Mouse (Mus musculus) ES-E14 (cell line): ENCODE results near the gene Sec61a1. TPM values are rescaled to one million over a fixed set of nuclear protein-coding genes. Genes with fewer than 3 reads are reported as not detected.

Experiments used
- DNase-seq: peaks from one replicate; pipeline ENCODE4 v3.0.0-alpha.2; 2013; ENCODE audit warnings: low read depth, low spot score
- H3K27ac ChIP-seq: 2 replicates; pipeline ENCODE4 v1.5.1; 2012; ENCODE audit warnings: low read depth, mild to moderate bottlenecking, low read length, moderate library complexity, mixed read lengths; ENCODE audit not compliant: poor library complexity, insufficient read depth, severe bottlenecking
- H3K36me3 ChIP-seq: 2 replicates; pipeline ENCODE4 v1.6.1; 2012; ENCODE audit warnings: mild to moderate bottlenecking, low read length, moderate library complexity, mixed read lengths; ENCODE audit not compliant: control insufficient read depth, poor library complexity, insufficient read depth, severe bottlenecking
- H3K4me1 ChIP-seq, 2 experiments: fragments of 150-350 bp in 1 of 2; sonication (generic) in 1 of 2; 2 replicates each; pipeline ENCODE4 v1.6.1; 2012; ENCODE audit warnings: low read length in 2 of 2, mild to moderate bottlenecking in 1 of 2, mixed read lengths in 1 of 2; ENCODE audit not compliant: control insufficient read depth in 2 of 2, insufficient read depth in 2 of 2, poor library complexity in 1 of 2
- H3K4me3 ChIP-seq, 2 experiments: fragments of 150-350 bp in 1 of 2; sonication (generic) in 1 of 2; 2 replicates each; pipeline ENCODE4 v1.5.1; 2012; ENCODE audit warnings: low read length in 2 of 2, low read depth in 1 of 2, mild to moderate bottlenecking in 1 of 2, mixed read lengths in 1 of 2; ENCODE audit not compliant: insufficient read depth in 1 of 2, poor library complexity in 1 of 2, severe bottlenecking in 1 of 2
- H3K9ac ChIP-seq: 2 replicates; pipeline ENCODE4 v1.6.1; 2012; ENCODE audit warnings: low read depth, mild to moderate bottlenecking, low read length, mixed read lengths; ENCODE audit not compliant: poor library complexity, insufficient read depth, severe bottlenecking
- H3K9me3 ChIP-seq: fragments of 150-350 bp; sonication (generic); 2 replicates; pipeline ENCODE4 v1.6.1; 2012; ENCODE audit warnings: low read depth, mild to moderate bottlenecking, low read length; ENCODE audit not compliant: control insufficient read depth, insufficient read depth
- CHD2 ChIP-seq: IDR thresholded peaks from 2 replicates; pipeline ENCODE4 v1.6.1; 2014; ENCODE audit warnings: mild to moderate bottlenecking, low read depth, low read length, inconsistent platforms
- HCFC1 ChIP-seq: IDR thresholded peaks from 2 replicates; pipeline ENCODE4 v1.6.1; 2012; ENCODE audit warnings: low read length, inconsistent platforms, borderline replicate concordance; ENCODE audit not compliant: insufficient read depth
- MAFK ChIP-seq: IDR thresholded peaks from 2 replicates; pipeline ENCODE4 v1.6.1; 2014; ENCODE audit warnings: mild to moderate bottlenecking, low read depth, low read length, inconsistent platforms; ENCODE audit not compliant: insufficient read depth
- ZC3H11A ChIP-seq: IDR thresholded peaks from 2 replicates; pipeline ENCODE4 v1.6.1; 2012; ENCODE audit warnings: low read depth, mild to moderate bottlenecking, inconsistent platforms, low read length, borderline replicate concordance
- ZNF384 ChIP-seq: IDR thresholded peaks from 2 replicates; pipeline ENCODE4 v1.6.1; 2012; ENCODE audit warnings: low read depth, low read length, inconsistent platforms
- in situ Hi-C, 2 experiments: fragments of 600-800 bp; cut with MboI; formaldehyde crosslinking; loops; one replicate each; pipeline ENCODE4 v1.15.1; 2025; ENCODE audit warnings: low sequenced_read_pairs in 2 of 2, inconsistent platforms in 1 of 2; ENCODE audit not compliant: unreplicated experiment in 2 of 2
- total RNA-seq: library from RNA; depleted of rRNA; stranded (reverse); fragments of 300-350 nt; gene quantifications from 2 replicates; pipeline ENCODE4 v1.2.3, GENCODE M21; 2012

Sec61a1 gene
- total RNA-seq, 1 experiment = 414 TPM

GRCm38 (mm10) chr6:88549137-88549814, 30.6 kb upstream of the Sec61a1 start:
- Histone ChIP-seq H3K36me3 (no peaks in the 10 kb centered on the region), H3K27ac (no peak overlapping the region), H3K4me3 (no peak overlapping the region), H3K9me3 (no peaks in the 10 kb centered on the region), H3K9ac (no peak overlapping the region), H3K4me1 (no peaks in the 10 kb centered on the region)
- TF ChIP-seq ZNF384 = no peak
- TF ChIP-seq CHD2 = no peak
- TF ChIP-seq MAFK = no peak
- TF ChIP-seq ZC3H11A = 0 out of 2 replicates have a peak, but pooled peaks have one; percentile 45
- TF ChIP-seq HCFC1 = no peak
- DNase-seq = peak; percentile 25
- in situ Hi-C loops = no loop called here

GRCm38 (mm10) chr6:88548405-88549049, 29.8 kb upstream of the Sec61a1 start:
- in situ Hi-C loops = no loop called here
- H3K36me3 ChIP-seq = no peaks in the 10 kb centered on the region
- DNase-seq = no peak
- no peak for TF ChIP-seq MAFK
- no peak for TF ChIP-seq ZNF384
- TF ChIP-seq CHD2 = no peak
- TF ChIP-seq ZC3H11A = no peak
- no peak for TF ChIP-seq HCFC1
- no peak overlapping the region for H3K9ac ChIP-seq
- H3K27ac ChIP-seq = no peak overlapping the region
- H3K4me1 ChIP-seq = no peaks in the 10 kb centered on the region
- H3K4me3 ChIP-seq = no peak overlapping the region
- no peaks in the 10 kb centered on the region for H3K9me3 ChIP-seq

GRCm38 (mm10) chr6:88545397-88545790, 26.7 kb upstream of the Sec61a1 start:
- no peak overlapping the region for H3K27ac ChIP-seq
- no peak for TF ChIP-seq ZNF384
- no peak for TF ChIP-seq HCFC1
- TF ChIP-seq CHD2 = no peak
- TF ChIP-seq MAFK = no peak
- TF ChIP-seq ZC3H11A = no peak
- no peaks in the 10 kb centered on the region for H3K9me3 ChIP-seq
- no peak overlapping the region for H3K4me3 ChIP-seq
- H3K9ac ChIP-seq = no peak overlapping the region
- H3K36me3 ChIP-seq = no peaks in the 10 kb centered on the region
- H3K4me1 ChIP-seq = no peaks in the 10 kb centered on the region
- DNase-seq = no peak
- in situ Hi-C loops = no loop called here

- no peaks in the 10 kb centered on the region for H3K4me1 ChIP-seq
- in situ Hi-C loops = no loop called here
- H3K9ac ChIP-seq = no peak overlapping the region
- TF ChIP-seq ZNF384 (no peak), ZC3H11A (no peak), HCFC1 (no peak), CHD2 (no peak), MAFK (no peak)
- H3K4me3 ChIP-seq = no peak overlapping the region
- no peak overlapping the region for H3K27ac ChIP-seq
- H3K9me3 ChIP-seq = no peaks in the 10 kb centered on the region
- DNase-seq = no peak
- no peaks in the 10 kb centered on the region for H3K36me3 ChIP-seq
Measured at GRCm38 (mm10) chr6:88544644-88545396, 26.1 kb upstream of the Sec61a1 start.
